Mouse (Mus musculus) induced T-regulatory cell, adult 2 months (primary cell): Measurements from ENCODE around the gene Rilp.
A peak's percentile ranks its signal among the peaks of the same experiment; 100 is the strongest.

Source experiments
- DNase-seq: peaks from one replicate; pipeline ENCODE4 v3.0.0-alpha.2; 2012; ENCODE audit warnings: low read depth

The Rilp gene

GRCm38 (mm10) chr11:75533314-75534015, 23.6 kb downstream of the Rilp start:
- peak; percentile 72 for DNase-seq

GRCm38 (mm10) chr11:75534286-75535033, 24.6 kb downstream of the Rilp start:
- DNase-seq = peak; percentile 55

GRCm38 (mm10) chr11:75535106-75535795, 25.4 kb downstream of the Rilp start:
- DNase-seq = peak; percentile 48

DNA sequence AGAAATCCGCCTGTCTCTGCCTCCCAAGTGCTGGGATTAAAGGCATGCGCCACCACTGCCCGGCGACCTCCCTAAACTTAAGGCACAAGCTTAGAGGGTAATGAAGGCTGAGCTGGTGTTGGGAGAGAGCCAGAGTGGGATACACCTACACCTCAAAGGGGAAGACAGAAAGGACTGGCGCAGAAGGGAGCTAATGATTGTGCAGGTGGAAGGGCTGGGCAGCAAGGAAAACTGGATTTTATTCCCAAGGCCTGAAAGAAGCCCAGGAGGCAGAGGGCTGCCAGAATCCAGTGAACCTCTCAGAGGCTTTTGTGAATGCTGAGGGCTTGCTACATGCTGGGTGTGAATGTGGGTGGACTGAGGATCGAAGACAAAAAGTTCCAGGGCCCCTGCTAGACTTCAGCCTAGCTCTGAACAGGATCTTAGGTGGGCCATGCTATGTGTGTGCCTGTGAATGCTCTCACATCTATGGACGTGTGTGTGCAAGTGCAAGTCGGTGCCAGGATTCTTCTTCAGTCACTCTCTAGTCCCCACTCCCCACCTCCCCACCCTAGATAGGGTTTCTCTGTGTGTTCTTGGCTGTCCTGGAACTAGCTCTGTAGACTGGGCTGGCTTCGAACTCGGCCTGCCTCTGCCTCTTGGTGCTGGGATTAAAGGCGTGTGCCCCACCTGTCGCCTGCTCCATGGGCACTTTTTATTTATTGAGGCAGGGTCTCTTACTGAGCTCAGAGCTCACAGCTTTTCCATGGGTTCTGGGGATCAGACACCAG, 26.5 kb downstream of the Rilp start:
- DNase-seq = no peak

GRCm38 (mm10) chr11:75537025-75537414, 27.1 kb downstream of the Rilp start:
- DNase-seq = no peak

- peak; percentile 75 for DNase-seq
These were observed 27.7 kb downstream of the Rilp start for GRCm38 (mm10) chr11:75537491-75538183.

DNA sequence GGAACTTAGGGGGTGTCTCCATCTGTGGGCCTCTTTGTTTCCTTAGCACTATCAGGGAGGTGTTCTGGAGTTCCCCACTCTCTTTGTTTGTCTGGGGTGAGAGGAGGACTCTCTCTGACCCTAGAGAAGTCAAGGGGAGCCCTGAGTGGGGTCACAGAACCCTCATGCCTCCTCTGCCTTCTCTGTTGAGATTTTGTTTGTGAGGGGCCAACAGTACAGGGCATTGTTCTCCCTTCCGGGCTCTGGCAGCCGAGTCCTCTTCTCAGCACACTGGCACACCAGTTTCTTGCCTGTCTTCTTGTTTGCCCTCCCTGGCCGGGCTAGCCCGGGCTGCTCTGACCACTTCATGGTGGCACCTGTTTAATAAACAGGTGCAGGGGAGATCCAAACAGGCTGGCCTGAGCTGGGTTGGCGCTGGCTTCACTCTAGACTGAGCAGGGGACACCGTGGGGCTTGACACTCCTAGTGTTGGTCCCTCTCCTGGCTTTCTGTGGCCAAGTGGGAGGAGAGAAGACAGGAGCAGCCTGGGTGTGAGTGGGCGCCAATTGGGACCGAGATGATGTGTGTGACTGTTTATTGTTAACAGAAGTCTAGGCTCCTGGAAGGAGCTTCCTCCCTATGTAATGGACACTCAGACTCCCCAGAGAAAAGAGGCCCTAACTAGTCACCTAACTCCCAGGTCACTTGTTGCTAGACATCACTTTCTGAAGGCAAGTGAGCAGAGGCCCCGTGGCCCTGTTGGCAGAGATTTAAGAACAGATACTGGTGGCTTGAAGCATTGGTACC, 28.5 kb downstream of the Rilp start:
- no peak for DNase-seq

GRCm38 (mm10) chr11:75538970-75539299, 29.0 kb downstream of the Rilp start:
- peak; percentile 86 for DNase-seq

DNA sequence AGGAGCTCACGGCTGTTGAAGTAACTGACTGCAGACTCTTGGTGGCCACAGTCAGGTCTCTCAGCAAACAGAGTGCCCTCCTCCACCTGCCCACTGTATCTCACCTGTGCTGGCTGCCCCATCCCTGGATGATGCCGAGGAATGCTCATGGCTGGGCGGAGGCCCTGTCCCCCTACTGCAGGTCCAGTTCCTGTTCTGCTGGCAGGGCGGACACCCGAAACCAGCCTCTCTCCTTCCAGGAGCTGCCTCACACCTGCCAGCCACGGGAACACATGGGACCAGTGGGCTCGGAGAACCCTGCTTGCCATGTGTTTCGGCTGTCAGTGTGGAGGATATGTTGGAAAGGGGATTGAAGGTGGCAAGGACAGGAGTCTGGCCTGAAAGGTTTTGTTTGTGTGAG, 30.3 kb downstream of the Rilp start:
- no peak for DNase-seq

- peak; percentile 63 for DNase-seq
These were observed 31.1 kb downstream of the Rilp start for GRCm38 (mm10) chr11:75540710-75541581.

- no peak for DNase-seq
These were observed 34.8 kb downstream of the Rilp start for GRCm38 (mm10) chr11:75544713-75545112.

DNA sequence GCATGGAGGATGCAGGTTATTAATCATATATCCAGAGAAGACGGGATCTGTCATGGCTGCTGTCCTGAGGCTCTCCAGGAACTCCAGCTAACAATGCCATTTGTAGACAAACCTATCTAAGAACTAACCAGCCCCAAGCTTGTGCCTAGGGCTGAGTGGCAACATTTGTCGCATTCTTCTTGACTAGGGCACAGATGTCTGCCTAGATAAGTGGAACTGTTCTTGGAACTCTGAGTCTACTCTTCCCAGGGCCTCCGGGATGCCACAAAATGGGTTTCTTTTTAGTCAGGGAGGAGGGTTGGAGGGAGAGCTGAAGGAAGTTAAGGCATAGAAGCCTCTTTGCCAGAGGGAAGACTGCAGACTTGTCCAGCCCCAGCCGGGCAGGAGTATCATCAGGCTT, 36.2 kb downstream of the Rilp start:
- no peak for DNase-seq

GRCm38 (mm10) chr11:75549658-75550111, 39.8 kb downstream of the Rilp start:
- no peak for DNase-seq

DNA sequence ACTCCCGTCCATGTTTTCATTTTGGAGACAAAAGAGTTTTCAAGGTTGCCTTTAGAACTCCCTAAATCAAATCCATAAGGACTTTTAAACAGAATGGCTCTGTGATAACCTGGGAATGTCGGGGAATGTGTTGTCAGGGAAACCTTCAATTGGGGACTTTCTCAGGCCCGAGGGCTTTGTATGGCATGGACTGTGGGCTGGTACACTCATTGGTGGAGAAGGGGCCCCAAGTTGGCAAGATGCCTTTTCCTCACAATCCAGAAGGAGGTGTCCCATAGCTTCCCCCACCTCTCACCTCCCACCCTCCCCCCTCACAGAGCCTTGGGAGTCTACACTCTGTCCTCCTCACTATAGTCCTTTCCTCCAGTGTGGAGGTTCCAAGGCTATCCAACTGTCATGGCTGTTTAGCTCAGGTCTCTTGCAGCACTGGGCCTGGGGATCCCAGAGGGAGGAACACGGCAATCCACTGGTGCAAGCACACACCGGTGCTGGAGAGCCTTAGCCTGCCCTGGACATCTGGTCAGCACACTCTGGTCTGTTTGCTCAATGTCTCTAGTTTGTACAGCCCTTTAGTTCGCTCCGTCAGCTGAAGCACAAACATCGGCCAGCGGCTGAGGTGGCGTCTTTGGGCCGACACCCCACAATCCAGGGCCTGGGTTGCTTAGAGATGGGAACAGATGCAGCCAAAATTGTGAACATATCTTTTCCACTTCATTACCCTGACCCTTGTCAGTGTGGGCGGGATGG, 40.5 kb downstream of the Rilp start:
- DNase-seq = no peak

GRCm38 (mm10) chr11:75551321-75551720, 41.4 kb downstream of the Rilp start:
- DNase-seq = no peak

DNA sequence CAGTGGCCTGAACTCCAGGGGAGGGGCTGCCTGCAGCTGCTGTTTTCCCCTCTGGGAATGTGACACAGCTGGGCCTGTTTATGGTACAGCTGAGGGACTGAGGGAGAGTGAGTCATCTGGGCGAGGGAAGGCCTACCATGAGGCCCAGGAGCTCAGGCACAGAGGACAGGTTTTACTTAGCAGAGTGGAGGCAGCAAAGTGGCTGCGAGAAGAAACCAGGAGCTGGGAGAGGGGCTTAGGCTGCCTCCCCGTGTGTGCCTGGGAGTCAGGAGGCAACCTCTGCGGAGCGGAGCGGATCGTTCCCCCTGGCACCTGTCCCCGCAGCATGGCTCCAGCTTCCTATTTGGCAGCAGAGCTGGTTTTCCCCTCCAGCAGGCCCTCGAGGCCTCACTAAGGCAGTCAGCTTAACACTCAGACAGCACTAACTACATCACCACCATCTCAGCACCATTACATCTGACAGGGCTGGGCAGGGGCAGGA, 42.1 kb downstream of the Rilp start:
- DNase-seq = no peak

DNA sequence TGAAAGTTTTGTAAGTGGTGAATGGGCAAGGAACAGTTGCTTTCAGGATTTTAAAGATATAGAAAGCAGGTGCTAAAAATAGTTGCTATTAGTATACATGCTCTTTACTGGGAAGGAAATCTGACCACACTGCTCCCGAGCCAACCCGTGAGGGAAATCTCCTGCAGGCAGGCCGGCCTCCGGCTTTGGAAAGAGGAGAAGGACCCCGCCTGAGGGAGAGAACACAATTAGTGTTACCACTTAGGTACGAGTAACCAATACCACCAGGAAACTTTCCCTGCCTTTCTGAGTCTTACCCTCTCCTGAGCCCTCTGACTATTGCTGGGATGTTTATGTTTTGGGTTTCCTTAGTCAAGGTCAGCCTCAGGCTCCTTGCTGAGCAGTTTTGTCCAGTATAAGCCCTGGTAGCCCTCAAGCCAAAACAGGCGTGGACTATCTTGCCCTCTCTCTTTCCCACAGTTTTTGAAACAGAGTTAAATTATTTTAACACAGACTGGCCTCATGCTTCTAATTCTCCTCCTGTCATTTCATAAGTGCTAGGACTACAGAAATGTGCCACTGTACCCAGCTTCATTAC, 43.1 kb downstream of the Rilp start:
- no peak for DNase-seq

DNA sequence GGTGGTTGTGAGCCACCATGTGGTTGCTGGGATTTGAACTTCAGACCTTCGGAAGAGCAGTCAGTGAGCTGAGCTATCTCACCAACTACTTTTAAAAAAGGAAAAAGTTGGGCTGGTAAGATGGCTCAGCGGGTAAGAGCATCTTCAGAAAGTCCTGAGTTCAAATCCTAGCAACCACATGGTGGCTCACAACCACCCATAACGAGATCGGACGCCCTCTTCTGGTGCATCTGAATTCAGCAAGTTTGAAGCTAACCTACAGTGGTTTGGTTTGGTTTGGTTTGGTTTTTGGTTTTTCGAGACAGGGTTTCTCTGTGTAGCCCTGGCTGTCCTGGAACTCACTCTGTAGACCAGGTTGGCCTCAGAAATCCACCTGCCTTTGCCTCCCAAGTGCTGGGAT, 46.1 kb downstream of the Rilp start:
- peak; percentile 56 for DNase-seq

DNA sequence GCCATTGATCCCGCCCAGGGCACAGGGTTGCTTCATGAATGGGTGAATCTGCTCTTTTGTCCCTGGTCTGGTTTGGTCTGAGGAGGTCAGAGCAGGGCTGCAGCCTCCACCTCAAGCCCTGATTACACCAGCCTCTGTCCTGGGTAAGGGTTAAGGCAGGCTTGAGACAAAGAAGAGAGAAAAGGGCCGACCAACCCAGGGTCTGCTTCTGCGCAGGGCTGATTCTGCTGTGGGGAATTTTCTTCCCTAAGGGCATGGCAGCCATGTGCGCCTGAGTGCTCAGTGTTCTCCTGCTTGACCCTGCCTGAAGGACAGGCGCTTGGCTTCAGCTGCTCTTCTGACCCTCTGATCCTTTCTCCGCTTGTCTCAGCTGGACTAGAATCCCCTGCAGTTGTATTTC, 47.2 kb downstream of the Rilp start:
- no peak for DNase-seq
